Mouse (Mus musculus) spleen, postnatal 36 days (tissue): Measurements from ENCODE around the gene Tmem94.

Source experiments
- DNase-seq, 2 experiments: peaks; one replicate each; pipeline ENCODE4 v3.0.0; 2022; ENCODE audit warnings: low spot score in 2 of 2, mixed read lengths in 1 of 2

Gene Tmem94

GRCm38 (mm10) chr11:115832064-115832463 is 66.8 kb downstream of the Tmem94 start:
- DNase-seq: no peak

DNA sequence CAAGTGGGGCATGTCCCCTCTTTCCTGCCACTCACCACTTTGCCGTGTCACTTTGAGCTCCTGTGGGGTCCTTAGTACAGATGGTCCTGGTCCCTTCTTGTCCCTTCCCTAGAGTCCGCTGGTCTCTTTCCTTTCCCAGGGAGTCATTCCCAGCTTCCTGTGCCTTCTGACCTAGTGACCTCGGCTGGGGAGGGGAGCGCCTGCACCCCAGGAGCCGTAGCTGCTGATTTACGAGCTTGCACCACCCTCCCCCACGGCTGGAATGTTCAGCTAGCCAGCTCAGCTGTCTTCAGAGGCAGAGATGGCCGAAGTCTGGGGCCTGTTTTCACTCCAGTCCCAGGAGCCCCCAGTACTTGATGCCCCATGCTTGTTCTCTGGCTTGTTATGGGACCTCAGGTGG is 67.3 kb downstream of the Tmem94 start:
- no peak for DNase-seq

DNA sequence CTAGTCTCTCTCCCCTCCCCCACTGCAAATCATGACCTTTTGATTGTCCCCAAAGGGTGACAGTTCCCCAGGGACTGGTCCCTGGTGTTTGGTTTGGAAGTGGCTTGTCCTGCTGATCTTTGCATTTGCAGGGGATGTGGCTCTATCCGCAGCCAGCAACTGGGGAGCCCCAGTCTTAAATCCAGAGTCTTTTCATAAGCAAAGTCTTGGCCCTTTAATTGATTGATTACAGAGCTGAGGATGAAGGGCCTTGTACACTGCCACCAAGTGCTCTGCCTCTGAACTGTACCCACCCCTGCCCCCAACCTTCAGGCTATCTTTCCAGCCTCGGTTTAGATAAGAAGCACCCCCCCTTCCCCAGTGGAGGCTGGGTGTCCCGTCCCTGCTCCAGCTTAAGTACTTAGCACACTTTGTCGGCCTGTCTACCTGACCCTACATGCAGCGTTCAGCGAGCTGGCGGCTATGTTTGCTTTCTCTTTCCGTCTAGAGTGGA is 67.8 kb downstream of the Tmem94 start:
- DNase-seq: no peak

GRCm38 (mm10) chr11:115834033-115834432 is 68.8 kb downstream of the Tmem94 start:
- DNase-seq: no peak

DNA sequence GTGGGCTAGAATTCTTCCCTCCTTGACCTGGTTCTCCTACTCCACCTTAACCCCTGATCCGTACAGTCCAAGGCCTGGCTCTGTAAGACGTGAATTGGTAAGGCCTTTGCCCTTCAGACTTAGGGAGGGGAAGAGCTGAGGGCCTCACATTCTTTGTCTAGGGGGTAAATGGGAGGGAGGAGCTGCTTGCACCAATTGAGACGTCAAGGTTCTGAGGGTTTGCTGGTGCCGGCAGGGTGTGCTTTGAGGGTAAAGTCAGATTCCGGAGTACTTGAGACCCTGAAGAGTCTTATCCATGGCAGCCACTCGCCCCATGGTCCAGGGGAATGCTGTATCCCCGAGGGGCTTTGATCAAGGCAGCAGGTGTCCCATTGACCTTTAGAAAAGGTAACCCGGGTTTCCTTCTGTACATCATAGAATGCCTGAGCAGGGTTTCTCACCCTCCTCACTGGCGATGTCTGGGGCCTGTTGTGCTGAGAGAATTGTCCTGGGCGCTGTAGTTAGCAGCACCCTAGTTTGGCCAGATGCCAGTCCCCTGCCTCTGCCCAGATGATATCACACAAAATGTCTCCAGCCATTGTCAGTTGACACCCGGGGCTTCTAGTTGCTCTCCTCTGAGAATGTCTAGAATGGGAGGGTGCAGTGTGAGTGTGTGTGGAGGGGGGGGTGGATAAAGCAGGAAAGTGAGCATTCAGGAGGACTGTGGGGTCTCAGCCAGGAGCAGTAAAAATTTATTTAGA is 71.6 kb downstream of the Tmem94 start:
- no peak for DNase-seq

- no peak for DNase-seq
Measured at GRCm38 (mm10) chr11:115837606-115838345, 72.5 kb downstream of the Tmem94 start.

- DNase-seq: no peak
Measured at GRCm38 (mm10) chr11:115838895-115839311, 73.7 kb downstream of the Tmem94 start.

DNA sequence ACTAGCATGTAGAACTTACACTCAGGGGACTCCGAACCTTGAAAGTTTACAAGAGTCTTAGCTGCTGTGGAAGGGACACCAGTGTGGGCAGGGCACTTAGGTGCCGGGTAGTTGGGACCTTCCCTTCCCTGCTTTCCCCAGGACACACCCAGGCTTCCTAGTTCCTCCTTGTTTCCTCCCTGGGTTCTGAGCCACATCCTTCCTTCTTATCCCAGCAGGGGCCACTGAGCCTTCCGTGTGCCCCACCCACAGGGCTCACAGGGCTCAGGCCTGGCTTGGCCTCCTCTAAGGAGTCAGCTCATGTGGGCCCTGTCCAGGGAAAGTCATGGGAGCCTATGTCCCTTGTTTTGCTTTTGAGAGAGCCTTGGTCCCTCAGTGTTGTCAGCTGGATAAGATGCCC is 74.5 kb downstream of the Tmem94 start:
- no peak for DNase-seq

- no peak for DNase-seq
Measured at GRCm38 (mm10) chr11:115841044-115841443, 75.8 kb downstream of the Tmem94 start.

DNA sequence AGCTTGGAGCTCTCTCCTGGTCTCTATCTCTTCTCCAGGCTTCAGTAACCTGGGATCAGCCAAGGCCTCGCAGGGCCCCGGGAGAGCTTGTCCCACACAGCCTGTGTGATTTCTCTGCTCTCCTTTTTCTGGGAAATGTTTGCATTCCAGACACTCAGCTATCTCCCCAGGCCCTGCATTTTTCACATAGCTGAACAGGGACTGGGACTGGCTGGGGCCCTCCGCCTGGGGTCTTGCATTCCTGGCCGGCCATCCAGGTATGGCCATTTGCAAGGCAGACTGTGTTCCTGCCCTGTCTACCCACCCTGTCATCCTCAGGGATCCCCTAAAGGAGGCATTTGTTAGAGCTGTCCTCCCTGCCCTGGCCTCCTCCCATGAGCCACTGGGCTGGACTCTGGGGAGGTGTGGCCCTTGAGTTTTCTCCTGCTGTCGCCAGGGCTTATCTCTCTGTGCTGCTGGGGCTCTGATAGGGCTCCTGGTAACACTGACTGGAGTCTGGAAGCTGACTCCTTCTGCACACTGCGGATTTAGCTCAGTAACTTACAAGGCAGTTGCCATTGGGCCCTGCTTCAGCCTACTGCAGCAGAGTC is 76.8 kb downstream of the Tmem94 start:
- peak; percentile 16 to 22 for DNase-seq

GRCm38 (mm10) chr11:115843141-115843890 is 78.1 kb downstream of the Tmem94 start:
- no peak for DNase-seq

GRCm38 (mm10) chr11:115843891-115844239 is 78.6 kb downstream of the Tmem94 start:
- DNase-seq: no peak

DNA sequence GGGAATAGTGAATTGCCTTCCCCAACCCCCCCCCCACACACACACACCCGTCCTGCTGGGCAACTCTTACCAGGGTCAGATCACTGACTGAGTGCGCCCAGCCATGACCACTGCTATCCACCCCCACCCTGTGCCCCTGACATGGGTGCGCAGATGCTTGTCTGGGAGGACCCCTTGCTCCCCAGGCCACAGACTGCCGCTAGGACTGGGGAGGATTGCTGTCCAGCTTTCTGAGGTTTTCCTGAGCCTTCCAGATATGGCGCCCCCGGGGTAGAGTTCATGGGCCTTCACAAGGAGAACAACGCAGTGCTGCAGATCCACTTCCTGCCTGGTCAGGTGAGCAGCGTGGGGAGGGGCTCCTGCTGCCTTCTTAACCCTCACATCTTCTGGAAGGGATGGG is 79.0 kb downstream of the Tmem94 start:
- DNase-seq: no peak

DNA sequence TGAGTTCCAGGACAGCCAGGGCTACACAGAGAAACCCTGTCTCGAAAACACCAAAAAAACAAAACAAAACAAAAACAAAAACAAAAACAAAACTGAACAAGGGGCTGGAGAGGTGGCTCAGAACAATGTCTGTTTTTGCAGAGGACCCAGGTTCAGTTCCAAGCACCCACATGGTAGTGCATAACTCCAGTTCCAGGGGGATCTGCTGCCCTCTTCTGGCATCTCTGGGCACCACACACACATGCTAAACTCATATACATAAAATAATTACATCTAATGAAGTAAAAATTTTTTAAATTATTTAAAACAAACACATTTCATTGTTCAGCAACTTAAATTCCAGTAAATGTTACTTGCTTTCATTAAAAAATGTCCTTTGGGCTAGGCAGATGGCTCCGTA is 80.6 kb downstream of the Tmem94 start:
- no peak for DNase-seq
